Mouse (Mus musculus) granulocyte monocyte progenitor cell, adult 5-6 weeks (primary cell): ENCODE results near the gene Tmprss3. TPM values are rescaled to one million over a fixed set of nuclear protein-coding genes. Genes with fewer than 3 reads are reported as not detected.
A peak's percentile ranks its signal among the peaks of the same experiment; 100 is the strongest.

Experiments used
- ATAC-seq: replicated peaks from 2 replicates; pipeline ENCODE4 v1.8.0; 2016; ENCODE audit warnings: mild to moderate bottlenecking, moderate TSS enrichment, inconsistent platforms; ENCODE audit not compliant: poor library complexity, severe bottlenecking
- total RNA-seq, 2 experiments: library from RNA; stranded (forward) in 1 of 2; stranded (reverse) in 1 of 2; fragments of 200-712, 200-1000 nt in 1 of 2; fragments of >200 nt in 1 of 2; fragmentation: Nextera tagmentation in 1 of 2; gene quantifications; 2 replicates each; pipeline ENCODE4 v1.2.3; 2014 to 2017

The Tmprss3 gene
- total RNA-seq, 2 experiments from 2014 or later: 3.7 to 13.1 TPM

- ATAC-seq: no peak
Observed at GRCm38 (mm10) chr17:31144040-31145037, 54.4 kb downstream of the Tmprss3 start, which contains the start of gene Tff2. Gene Tff2 (minus strand): TSS chr17:31144282.

- ATAC-seq: no peak
Observed at GRCm38 (mm10) chr17:31142116-31142515, 56.7 kb downstream of the Tmprss3 start.

- ATAC-seq: peak; percentile 70
Observed at GRCm38 (mm10) chr17:31138398-31138797, 60.4 kb downstream of the Tmprss3 start.

- ATAC-seq: no peak
Observed at GRCm38 (mm10) chr17:31136821-31137220, 62.0 kb downstream of the Tmprss3 start.

GRCm38 (mm10) chr17:31136291-31136690, 62.5 kb downstream of the Tmprss3 start:
- no peak for ATAC-seq

GRCm38 (mm10) chr17:31134913-31135312, 63.9 kb downstream of the Tmprss3 start:
- no peak for ATAC-seq

- ATAC-seq: no peak
Observed at GRCm38 (mm10) chr17:31133776-31134175, 65.0 kb downstream of the Tmprss3 start.

- no peak for ATAC-seq
Observed at GRCm38 (mm10) chr17:31131269-31131821, 67.4 kb downstream of the Tmprss3 start.

GRCm38 (mm10) chr17:31129452-31129851, 69.3 kb downstream of the Tmprss3 start, which contains the start of gene Tff3:
Gene Tff3 (minus strand): TSS chr17:31129646.
- no peak for ATAC-seq

Other genes with a start within 250 kb of the Tmprss3 start
- gene Umodl1, start 244.3 kb downstream of the Tmprss3 start, total RNA-seq (2014; fragmentation: Nextera tagmentation): not detected in 2 replicates
- not detected in 2 replicates for gene Umodl1, start 244.3 kb downstream of the Tmprss3 start, total RNA-seq (2017)
- gene Abcg1, start 141.3 kb downstream of the Tmprss3 start, total RNA-seq (2014; fragmentation: Nextera tagmentation): 8.7 and 15.9 TPM in 2 replicates
- 7.6 and 9.0 TPM in 2 replicates for gene Abcg1, start 141.3 kb downstream of the Tmprss3 start, total RNA-seq (2017)
- not detected in 2 replicates for gene Tff3, start 69.3 kb downstream of the Tmprss3 start, total RNA-seq (2014; fragmentation: Nextera tagmentation)
- gene Tff3, start 69.3 kb downstream of the Tmprss3 start, total RNA-seq (2017): not detected in 2 replicates
- gene Tff2, start 54.7 kb downstream of the Tmprss3 start, total RNA-seq (2014; fragmentation: Nextera tagmentation): not detected in 2 replicates
- gene Tff2, start 54.7 kb downstream of the Tmprss3 start, total RNA-seq (2017): not detected in 2 replicates
- gene Tff1, start 33.7 kb downstream of the Tmprss3 start, total RNA-seq (2014; fragmentation: Nextera tagmentation): not detected in 2 replicates
- not detected in 2 replicates for gene Tff1, start 33.7 kb downstream of the Tmprss3 start, total RNA-seq (2017)
- gene Ubash3a, start 8.9 kb upstream of the Tmprss3 start, total RNA-seq (2014; fragmentation: Nextera tagmentation): 36.4 and 50.2 TPM in 2 replicates
- gene Ubash3a, start 8.9 kb upstream of the Tmprss3 start, total RNA-seq (2017): 35.5 and 39.5 TPM in 2 replicates
- 3.6 TPM in 1 of 2 replicates, not detected in the other for gene Rsph1, start 78.4 kb upstream of the Tmprss3 start, total RNA-seq (2014; fragmentation: Nextera tagmentation)
- 0.88 and 1.2 TPM in 2 replicates for gene Rsph1, start 78.4 kb upstream of the Tmprss3 start, total RNA-seq (2017)
- 6.2 and 8.0 TPM in 2 replicates for gene Slc37a1, start 87.8 kb upstream of the Tmprss3 start, total RNA-seq (2014; fragmentation: Nextera tagmentation)
- gene Slc37a1, start 87.8 kb upstream of the Tmprss3 start, total RNA-seq (2017): 7.4 and 8.4 TPM in 2 replicates
- gene Pde9a, start 187.2 kb upstream of the Tmprss3 start, total RNA-seq (2014; fragmentation: Nextera tagmentation): 1.4 TPM in 1 of 2 replicates, not detected in the other
- not detected in 2 replicates for gene Pde9a, start 187.2 kb upstream of the Tmprss3 start, total RNA-seq (2017)